Mouse (Mus musculus) kidney, adult 11 months (tissue): ENCODE results near the gene Ybx3.

Source experiments
- DNase-seq: peaks from one replicate; pipeline ENCODE4 v3.0.0; 2022

Gene Ybx3

DNA sequence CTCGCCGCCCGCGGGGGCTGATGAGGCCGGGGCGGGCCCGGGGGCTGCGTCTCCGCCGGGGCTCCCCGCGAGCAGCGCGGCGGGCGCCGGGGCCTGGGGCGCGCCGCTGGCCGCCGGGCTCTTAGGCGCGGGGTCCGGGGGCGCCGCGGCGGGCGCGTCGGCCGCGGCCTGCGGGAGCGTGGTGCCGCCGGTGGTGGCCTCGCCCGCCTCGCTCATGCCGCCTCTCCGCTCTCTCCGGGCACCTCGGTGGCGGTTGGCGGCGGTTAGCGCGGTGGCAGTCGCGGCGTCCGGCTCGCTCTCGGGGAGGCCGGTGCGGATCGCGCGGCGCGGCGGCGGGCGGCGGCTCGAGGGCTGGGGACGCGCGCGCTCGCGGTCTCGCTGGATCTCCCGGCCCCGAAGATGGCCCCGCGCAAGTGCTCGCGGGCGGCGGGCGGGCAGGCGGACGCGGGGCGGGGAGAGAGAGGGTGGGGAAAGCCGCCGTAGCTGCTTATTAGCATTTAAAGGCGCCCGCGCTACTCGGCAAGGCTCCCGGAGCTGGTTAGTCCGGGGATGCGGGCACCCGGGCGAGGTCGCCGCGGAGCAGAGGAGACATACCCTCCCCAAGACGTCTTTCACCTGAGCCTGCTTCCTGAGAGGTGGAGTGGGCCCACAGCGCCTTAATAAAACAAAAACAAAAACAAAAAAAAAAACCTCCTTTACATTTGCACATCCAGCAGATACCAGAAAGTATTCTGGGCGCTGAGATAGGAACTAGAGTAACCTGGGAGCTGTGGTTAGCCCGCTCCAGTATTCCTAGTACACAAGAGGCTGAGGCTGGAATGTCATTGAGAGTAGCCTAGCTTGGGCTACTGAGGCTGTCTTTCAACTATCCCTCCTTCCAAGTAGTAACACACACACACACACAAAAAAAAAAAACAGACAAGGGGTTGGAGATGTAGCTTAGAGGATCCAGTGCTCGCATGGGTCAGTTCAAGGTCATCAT lies at the start of gene Ybx3:
Ybx3 (minus strand) TSS at position 437 of the 982 bp plus-strand sequence.
- DNase-seq: peak; percentile 86

DNA sequence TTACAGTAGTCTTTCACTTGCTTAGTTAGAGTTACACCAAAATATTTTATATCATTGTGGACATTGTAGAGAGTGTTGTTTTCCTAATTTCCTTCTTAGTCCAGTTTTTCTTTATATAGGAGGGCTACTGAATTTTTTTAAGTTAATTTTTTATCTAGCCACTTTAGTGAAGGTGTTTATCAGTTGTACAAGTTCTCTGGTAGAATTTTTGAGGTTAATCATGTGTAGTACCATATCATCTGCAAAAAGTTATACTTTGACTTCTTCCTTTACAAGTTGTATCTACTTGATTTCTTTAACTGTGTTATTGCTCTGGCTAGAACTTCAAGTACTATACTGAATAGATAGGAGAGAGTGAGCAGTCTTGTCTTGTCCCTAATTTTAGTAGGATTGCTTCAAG lies 48.4 kb upstream of the Ybx3 start:
- no peak for DNase-seq

DNA sequence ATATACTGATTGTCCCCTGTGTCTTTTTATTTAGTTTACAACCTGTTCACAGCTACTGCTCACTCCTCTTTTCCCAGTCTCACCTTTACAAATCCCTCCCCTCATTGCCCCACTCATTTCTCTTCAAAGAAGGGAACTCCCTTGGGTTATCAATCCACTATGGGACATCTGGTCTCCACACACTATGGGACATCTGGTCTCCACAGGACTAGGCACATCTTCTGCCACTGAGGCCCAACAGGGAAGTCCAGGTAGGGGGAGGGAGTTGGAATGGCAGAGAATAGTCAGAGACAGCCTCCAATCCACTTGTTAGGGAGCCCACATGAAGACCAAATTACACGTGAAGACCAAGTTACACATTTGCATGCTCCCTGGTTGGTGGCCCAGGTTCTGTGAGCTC lies 45.8 kb upstream of the Ybx3 start:
- no peak for DNase-seq

DNA sequence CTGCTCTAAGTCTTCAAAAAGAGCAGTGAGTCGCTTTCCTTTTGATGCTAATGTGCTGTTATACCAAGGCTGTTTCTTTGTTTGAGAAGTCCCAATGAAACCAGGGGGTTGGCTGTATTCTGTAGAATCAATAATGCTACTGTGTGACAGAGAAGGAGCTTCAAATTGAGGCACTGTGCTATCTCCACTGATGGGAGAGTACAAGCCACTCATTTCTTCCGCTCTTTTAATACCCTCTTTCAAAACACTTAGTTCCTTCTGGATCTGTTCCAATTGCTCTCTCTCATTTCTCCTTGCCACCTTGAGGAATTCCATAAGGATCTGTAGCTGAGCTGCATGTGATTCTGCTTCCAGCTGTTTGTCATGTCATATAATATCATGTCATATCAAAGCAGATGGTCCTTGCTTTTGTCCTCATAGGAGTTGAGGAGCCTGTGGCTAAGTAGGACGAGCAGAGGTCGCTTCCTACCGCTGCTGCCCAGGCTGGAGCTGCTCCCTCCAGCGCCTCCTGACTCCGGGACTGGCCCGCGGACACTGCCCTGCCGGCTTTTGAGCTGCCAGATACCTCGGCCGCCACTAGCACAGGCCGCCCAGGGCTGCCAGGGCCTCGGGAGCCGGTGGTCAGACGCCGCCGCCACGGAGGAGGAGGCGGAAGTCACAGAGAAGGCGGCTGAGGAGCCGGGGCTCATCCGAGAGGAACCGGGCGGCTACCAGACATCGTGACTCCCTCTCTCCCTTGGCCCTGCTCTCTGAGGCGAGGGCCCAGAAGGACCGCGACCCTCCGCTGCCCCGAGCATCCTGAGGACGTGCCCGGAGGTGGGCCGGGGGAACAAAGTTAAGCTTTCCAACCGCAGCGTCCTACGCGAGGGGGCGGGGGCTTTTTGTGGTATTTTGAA lies 45.1 kb upstream of the Ybx3 start:
- no peak for DNase-seq

DNA sequence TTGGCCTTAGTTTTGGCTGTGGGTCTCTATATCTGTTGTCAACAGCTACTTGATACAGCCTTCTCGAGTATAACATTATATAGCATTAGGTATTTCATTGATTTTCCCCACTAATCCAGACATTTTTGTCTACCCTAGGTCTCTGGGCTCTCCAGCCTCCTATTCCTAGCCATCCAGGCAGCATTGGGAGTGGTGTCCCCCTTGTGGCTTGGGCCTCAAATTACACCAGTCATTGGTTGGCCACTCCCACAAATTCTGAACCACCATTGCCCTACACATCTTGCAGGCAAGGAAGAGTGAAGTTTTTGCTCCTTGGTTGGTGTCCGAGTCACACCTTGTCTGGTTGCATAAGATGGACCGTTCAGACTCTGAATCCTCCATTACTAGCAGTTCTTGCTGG lies 33.3 kb upstream of the Ybx3 start:
- peak; percentile 9 for DNase-seq

DNA sequence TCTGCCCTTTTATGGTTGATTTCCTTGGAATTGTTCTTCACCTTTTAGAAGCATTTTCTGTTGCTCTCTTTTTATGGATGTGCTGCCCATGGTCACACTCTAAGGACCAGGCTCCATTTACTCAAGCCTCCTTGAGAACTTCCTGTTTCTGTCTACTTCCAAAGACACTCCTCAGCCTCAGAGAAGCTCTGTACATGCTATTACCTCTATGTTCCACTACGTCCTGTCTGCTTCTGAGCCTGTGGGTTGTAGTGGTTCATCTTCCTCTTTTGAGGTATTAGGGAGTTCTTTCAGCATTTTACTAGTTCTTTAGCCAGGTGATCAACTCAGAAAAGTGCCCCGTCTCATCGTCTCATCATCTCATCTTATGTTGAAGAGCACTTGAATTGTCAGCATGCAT lies 31.3 kb upstream of the Ybx3 start:
- no peak for DNase-seq

DNA sequence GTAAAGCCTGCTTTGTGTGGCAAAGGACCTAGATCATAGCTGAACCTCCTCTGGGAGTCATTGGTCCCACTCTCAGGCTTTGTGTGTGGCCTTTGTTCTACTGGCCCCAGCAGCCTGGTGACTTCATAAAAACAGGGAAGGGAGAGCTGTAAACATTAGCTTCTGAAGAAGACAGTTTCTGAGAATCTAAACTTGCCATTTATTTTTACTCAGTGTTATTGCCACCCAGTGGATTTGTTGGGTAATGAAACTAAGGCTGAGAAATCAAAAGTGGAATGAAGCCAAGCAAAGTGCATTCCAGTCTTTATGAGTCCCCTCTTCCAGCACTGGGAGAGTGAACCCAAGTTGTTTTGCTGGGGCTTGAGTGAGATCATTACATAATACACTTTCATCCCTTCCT lies 30.5 kb upstream of the Ybx3 start:
- DNase-seq: peak; percentile 29

DNA sequence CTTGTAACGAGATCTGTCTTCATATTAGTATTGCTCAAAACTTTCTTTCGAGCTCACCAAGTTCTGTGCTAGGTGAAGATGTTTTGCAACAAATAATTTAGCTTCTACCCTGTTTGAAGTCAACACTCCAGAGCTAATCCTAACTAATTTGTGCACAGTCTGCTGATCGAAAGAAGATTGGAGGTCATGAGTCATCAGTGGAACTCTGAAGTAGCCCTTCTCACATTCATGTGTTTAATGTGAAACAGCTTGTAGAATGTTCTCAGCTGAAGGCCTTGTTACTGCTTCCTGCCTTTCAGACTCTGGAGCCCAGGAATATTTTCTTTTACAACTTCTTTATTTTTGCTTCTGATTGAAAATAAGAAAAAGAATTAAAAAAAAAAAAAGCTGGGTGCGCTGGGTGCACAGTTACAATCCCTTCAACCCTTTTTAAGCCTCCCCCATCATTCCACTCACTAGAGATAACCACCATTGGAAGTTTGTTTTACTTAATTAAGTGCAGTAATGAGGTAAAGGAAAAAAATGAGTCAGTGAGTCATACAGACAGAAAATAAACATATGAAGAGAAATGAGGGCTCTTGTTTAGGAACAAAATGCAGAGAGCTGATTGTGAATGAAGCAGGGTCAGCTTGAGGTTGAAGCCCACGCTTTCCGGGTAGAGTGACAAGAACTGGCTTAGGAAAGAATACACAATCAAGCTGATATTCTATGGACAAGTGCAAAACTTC lies 23.0 kb upstream of the Ybx3 start:
- no peak for DNase-seq

DNA sequence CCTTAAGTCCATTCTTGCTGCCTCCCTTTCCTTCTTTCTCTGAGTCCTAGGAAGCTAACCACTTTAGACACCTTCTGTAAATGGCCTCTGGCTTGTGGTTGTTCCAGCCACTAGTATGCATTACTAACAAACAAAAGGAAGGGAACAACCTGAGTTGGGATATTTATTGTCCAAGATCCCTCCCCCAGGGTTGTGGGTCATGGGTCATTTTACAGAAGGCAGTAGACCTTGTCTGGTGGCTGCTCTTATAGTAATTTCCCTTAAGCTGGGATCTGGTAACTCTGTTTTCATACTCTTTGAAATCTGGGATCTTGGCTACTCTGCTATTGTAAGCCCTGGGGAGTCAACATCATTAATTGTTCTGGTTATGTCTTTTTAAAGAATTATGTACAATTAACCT lies 18.7 kb upstream of the Ybx3 start:
- no peak for DNase-seq

DNA sequence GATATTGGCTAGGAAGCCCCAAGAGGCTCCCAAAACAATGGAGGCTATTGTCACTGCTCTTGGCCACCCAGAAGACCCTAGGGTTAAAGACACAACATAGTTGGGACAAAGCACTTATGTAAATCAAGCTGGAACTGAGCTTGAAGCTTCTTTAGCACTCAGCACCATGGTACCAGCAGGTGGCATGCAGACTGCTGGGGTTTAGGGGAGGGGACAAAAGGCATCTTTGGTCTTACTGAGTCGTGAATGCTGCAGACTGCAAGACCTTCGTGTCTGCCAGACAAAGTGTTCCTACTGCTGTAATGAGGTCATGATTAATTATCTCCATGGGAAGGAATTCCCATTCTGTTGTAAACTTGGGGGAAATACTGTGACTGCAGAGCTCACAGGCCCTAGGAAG lies 17.6 kb upstream of the Ybx3 start:
- DNase-seq: no peak

DNA sequence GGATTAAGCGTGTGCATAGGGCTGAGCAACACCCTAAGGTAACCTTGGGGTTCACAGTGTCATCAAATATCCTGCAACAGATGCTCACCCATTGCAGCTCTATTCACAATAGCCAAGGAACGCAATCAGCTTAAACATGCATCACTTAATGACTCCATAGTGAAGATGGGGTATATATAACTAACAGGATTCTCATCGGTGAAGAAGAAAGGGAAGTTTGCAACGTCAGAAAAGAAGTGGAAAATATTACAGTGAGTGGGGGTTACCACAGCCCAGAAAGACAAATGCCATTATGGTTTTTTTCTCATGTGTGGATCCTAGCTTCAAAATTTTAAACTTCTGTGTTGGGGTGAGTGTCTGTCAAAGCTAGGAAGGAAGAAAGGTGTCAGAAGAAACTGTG lies 16.9 kb upstream of the Ybx3 start:
- DNase-seq: no peak

DNA sequence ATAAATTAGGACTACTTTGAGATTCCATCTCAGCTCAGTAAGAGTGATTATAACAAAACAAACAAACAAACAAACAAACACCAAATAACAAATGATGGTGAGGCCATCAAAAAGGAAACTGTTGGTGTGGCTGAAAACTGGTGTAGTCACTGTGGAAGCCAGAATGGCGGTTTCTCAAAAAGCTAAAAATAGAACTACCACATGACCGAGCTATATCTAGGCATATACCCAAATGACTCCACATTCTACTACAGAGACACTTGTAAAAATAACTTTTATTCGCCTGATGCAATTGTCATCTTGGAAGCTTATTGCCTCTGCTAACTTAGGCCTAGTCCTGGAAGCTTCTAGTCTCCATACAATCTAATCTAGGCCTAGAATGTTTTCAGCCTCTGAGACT lies 16.0 kb upstream of the Ybx3 start:
- no peak for DNase-seq

DNA sequence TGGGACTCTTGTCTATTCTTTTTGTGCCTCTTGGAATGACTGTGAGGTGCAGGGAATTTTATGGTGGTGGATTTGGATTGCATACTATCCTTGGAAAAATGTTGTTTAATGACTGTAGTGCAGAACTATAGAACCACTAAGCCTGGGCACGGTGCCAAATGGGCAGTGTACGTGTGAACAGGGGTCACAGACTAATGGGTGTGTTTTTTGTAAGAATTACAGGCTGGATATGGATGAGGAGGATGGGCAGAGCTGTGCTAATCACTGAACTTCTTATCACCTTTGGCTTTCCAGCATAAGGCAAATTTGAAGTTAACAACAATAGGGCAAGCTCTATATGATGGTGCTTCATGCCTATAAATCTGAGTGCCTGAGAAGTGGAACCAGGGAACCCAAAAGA lies 14.8 kb upstream of the Ybx3 start:
- DNase-seq: no peak

DNA sequence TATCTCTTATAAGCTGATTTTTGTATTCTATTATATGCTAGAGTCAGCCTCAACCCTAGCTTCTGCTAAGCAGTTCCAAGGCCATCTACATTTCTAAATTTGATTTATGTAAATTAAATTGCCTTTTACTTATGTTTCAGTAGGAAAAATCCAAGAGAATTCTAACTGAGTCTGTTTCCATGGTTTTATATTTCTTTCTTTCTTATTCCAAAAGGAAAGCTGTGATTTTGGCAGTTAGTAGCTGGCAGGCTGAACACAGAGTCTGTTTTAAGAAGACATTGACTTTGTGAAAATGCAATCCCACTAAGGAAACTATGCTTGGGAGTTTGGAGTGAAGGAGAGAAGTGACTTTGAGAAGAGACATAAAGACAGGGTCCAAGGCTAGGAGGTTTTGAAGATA lies 14.3 kb upstream of the Ybx3 start:
- DNase-seq: no peak

DNA sequence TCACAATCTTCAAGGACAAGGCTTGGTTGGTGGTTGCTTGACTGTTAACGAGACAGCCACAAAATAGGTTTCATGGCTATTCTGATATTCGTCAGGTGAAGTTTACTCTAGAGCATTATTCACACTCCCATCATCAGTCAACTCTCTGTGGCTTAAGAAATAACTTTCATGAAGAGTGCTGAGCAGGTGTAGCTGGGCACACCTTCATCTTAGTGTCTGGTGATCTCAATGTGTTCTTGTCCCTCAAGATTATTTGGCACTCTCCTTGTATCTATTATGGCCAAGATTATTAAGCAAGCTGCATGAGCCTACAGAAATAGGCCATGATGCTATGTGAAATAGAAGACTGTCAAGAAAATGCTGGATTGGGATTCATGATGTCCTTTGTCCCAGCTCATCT lies 13.0 kb upstream of the Ybx3 start:
- no peak for DNase-seq

DNA sequence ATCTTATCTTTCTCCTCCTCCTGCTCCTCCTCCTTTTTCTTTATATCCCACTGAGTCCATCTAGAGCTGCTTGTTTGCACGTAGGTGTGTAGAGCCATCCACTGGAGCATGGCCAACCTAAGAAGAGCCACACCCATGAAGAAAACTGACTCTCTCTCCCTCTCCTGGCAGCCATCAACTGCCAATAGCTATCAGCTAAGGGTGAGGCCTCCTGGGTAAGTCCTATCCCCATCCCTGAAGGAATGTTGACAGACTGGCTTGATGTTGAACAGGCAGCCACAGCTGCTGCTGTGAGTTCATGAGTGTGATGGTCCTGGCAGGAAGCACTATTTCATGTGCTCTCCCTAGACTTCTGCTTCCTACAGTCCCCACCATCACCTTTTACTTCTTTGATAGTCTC lies 8.4 kb upstream of the Ybx3 start:
- no peak for DNase-seq

DNA sequence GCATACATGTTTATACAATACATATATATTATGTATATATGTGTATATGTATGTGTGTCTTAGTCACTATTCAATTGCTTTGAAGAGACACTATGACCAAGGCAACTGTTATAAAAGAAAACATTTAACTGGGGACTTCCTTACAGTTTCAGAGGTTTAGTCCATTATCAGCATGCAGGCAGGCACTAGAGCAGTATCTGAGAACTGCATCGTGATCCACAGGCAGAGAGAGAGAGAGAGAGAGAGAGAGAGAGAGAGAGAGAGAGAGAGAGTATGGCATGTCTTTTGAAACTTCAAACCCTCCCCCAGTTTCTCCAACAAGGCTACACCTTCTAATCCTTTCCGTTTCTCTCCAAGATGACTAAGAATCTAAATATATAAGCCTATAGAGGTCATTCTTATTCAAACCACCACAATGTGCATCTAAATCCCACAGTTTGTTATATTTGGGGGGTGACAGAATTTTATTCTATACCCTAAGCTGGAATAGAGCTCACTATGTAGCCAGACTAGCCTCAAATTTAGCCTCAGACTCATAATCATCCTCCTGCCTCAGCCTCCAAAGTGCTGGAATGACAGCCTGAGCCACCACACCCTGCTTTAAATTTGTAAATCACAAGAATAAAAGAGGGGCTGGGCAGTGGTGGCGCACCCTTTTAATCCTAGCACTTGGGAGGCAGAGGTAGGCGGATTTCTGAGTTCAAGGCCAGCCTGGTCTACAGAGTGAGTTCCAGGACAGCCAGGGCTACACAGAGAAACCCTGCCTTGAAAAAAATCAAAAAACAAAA lies 5.8 kb upstream of the Ybx3 start:
- no peak for DNase-seq

DNA sequence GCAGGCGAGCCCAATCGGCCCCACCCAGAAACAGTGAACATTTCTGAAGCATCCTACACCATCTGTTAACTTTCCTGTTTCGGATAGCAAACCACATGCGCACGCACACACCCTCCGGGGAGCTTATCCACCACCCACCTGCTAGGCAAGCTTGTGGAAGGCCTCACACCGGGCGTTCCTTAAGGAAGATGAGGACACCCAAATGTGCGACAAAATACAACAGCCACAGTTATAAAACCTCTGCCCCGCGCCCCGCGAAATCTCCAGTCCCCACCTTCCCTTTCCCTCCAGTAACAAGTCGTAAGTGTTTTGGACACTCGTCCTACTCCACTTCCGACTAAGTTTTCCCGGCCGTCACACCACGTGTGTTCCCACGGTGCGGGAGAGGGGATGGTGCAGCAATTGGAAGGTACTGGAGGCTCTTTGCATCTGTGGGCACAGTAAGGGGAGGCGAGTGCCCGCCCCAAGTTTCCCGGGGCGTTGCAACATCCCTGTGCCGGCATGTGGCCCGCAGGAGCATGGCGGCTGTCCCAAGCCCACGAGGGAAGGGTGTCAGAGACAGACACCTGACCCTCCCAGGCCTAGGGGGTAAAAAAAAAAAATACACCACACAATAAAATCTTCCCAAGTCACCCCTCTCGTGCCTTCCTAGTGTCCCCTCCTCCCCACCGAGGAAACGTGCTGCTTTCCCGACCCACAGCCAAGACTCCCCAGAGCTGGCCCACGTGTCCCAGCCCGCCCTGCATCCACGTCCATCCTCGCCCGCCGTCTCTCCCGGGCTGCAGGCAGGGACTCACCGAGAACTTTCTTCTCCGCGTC lies 846 bp downstream of the Ybx3 start:
- DNase-seq: peak; percentile 38

DNA sequence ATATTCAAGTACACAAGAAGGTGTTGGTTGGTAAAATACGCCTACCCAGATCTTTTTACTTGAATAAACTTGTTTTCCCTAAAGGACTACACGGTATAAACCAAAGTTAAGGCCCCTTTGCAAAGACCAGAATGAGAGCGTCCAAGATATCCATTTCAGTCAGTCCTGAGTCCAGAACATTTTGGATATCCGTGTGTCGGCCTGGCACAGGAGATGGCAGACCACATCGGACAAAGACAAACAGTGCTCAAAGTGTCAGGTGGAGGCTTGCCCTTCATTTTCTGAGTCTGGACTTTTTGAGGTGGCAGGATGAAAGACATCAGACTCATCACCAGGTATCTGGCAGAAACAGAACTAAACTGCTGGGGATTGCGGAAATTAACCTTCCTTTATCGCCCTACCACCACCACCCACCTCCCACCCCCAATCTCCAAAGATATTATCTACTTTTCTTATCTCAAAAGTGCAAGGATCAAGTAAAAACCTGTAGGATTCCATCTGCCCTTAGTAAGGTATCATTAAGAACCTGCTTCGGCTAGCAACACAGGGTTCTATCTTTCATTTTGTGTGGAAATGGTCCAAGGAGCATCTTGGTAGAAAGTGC lies 1.8 kb downstream of the Ybx3 start:
- DNase-seq: no peak

DNA sequence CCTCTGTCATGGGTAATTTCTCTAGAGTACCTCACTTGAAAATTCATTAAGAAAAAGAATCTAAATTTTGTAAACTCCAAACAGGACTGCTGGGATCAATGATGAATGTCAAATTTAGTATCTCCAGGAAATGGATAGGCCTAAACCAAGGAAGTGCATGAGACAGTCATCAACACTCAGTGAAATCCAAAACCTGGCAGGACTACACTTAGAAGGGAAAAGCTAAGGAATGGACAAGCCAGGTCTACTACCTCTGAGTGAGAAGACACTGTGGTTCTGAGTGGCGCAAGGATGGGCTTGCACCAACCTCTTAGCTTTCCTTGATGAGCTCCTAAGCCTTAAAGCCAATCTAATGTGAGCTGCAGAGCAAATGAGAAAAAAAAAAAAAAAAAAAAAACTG lies 2.8 kb downstream of the Ybx3 start:
- DNase-seq: no peak

DNA sequence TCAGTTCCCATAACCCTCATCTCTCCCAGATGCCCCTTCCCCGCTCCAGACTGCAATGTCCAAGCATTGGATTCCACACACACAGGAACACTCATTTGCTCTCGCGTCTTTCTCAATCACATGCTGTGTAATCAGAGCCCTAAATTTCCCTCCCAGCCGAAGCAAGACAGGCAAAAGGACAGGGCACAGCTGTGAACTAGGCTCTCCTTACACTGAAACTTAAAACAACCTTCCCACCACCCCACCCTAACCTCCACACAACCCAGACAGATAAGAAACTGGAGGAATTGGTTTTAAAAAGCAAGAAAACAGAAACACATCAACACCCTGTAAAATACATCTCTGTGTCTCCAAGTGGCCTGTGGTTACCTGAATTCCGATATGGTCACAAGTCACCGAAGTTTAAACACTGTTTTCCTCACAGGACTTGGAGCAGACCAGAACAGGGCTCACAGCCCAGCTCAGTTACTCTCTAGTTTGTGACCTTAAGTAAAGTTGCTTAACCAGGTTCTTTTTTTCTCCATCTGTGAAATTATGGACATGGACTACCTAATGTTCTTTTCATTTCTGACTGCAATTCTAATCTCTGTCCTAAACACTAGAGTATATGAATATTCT lies 4.5 kb downstream of the Ybx3 start:
- no peak for DNase-seq
